Mouse (Mus musculus) liver, embryonic 14.5 days (tissue): Measurements from ENCODE around the gene Rpl36a.

ENCODE experiments used
- CTCF ChIP-seq: IDR thresholded peaks from 2 replicates; pipeline ENCODE4 v1.5.1; 2016; ENCODE audit warnings: antibody characterized with exemption, low read depth, control low read depth
- EP300 ChIP-seq: IDR thresholded peaks from 2 replicates; pipeline ENCODE4 v1.6.1; 2016; ENCODE audit warnings: antibody characterized with exemption, low read depth

DNA sequence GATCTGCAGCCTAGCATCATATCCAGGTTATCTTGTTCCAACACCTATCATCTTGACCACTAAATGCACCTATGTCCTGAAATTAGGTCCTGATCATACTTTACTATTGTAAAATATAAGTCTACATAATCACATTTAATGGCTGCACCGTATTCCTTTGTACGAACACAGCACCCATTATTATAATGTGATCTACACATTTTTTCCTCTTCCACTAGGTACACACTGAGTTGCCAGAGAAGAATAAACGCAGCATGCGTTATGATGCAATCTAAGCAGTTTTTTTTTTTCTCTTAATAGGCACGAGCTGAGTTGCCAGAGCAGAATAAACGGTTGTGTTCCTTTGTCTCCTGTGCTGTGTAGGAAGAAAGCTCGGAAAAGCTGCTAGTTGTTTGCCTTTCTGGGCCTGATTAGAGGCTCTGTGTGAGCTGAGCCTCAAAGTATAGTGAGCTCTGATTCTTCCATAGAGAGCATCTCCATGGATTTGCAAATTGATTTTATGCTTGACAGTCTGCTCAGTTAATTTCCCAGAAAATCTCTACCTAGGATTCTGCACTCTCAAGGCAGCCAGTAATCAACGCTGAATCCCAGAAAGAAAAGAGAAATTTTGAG is 34.9 kb downstream of the Rpl36a start:
- TF ChIP-seq CTCF (no peak), EP300 (no peak)
